Mouse (Mus musculus) limb, embryonic 13.5 days (tissue): Measurements from ENCODE around the gene Dppa5a. TPM values are rescaled to one million over a fixed set of nuclear protein-coding genes. Genes with fewer than 3 reads are reported as not detected.
"Not testable (repeated sequence)": the region's sequence is repeated elsewhere in the genome, so short reads cannot be mapped to it uniquely, and the experiment has no call there.

ENCODE experiments used
- ATAC-seq: fragments of 200-750 bp; cut with Nextera tagmentation; 2 replicates; pipeline ENCODE4 v1.8.0; 2017; ENCODE audit warnings: low read depth, moderate number of reproducible peaks, moderate TSS enrichment; ENCODE audit not compliant: low FRiP score
- H3K27ac ChIP-seq: fragments of 300-500 bp; sonication (generic); 2 replicates; pipeline ENCODE4 v1.5.1; 2015; ENCODE audit warnings: inconsistent platforms, mild to moderate bottlenecking, moderate library complexity
- H3K27me3 ChIP-seq: fragments of 300-500 bp; sonication (generic); 2 replicates; pipeline ENCODE4 v1.6.1; 2015; ENCODE audit warnings: mild to moderate bottlenecking, inconsistent platforms
- H3K36me3 ChIP-seq: fragments of 300-500 bp; sonication (generic); 2 replicates; pipeline ENCODE4 v1.6.1; 2015; ENCODE audit warnings: inconsistent platforms, mild to moderate bottlenecking, moderate library complexity
- H3K4me1 ChIP-seq: fragments of 300-500 bp; sonication (generic); 2 replicates; pipeline ENCODE4 v1.6.1; 2015; ENCODE audit warnings: inconsistent platforms
- H3K4me2 ChIP-seq: fragments of 300-500 bp; sonication (generic); replicated peaks from 2 replicates; pipeline ENCODE4 v1.6.1; 2015; ENCODE audit warnings: inconsistent platforms, mild to moderate bottlenecking, moderate library complexity
- H3K4me3 ChIP-seq: fragments of 300-500 bp; sonication (generic); 2 replicates; pipeline ENCODE4 v1.5.1; 2015; ENCODE audit warnings: moderate library complexity, mild to moderate bottlenecking, inconsistent platforms
- H3K9ac ChIP-seq: fragments of 300-500 bp; sonication (generic); 2 replicates; pipeline ENCODE4 v1.6.1; 2015; ENCODE audit warnings: mild to moderate bottlenecking, inconsistent platforms
- H3K9me3 ChIP-seq: fragments of 300-500 bp; sonication (generic); 2 replicates; pipeline ENCODE4 v1.6.1; 2016; ENCODE audit warnings: inconsistent platforms
- whole genome bisulfite sequencing: fragments of 180-500 bp; shearing (Covaris S2); methylation state at CpG from one replicate; pipeline ENCODE4 v1.1.7; 2015; 5-methylcytosine and 5-hydroxymethylcytosine counted together
- polyA plus RNA-seq: library from polyadenylated mRNA; unstranded; fragments of >200 nt; fragmentation: Nextera tagmentation; extraction: Ambion mirVana; gene quantifications from 2 replicates; pipeline ENCODE4 v1.2.1, GENCODE M21; 2015

Gene Dppa5a
- polyA plus RNA-seq, 1 experiment from 2014 or later: 0.50 TPM

DNA sequence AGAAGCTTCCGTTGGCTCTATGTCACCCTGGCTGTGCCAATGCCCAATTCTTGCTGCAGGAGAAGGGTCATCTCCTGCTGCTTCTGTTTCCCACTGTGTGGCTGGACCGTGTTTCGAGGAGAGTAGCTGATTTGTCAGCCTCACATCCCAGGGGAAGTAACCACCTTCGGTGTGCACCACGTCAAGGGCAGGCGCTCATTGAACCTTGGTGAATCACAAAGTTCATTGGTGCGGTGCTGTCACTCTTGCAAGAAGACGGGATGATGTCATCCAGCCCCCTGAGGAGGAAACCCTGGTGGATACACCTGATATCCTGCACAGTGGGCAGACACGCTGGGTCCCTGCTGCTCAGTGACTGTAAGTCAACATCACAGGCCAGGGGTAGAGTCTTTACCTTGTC is 24.9 kb downstream of the Dppa5a start:
- not testable (repeated sequence) for ATAC-seq, H3K9me3 ChIP-seq, H3K27ac ChIP-seq, H3K9ac ChIP-seq, H3K4me2 ChIP-seq, H3K4me1 ChIP-seq, H3K4me3 ChIP-seq, H3K27me3 ChIP-seq, H3K36me3 ChIP-seq
- WGBS: 83% methylated on average over 9 of the region's 9 CpGs

DNA sequence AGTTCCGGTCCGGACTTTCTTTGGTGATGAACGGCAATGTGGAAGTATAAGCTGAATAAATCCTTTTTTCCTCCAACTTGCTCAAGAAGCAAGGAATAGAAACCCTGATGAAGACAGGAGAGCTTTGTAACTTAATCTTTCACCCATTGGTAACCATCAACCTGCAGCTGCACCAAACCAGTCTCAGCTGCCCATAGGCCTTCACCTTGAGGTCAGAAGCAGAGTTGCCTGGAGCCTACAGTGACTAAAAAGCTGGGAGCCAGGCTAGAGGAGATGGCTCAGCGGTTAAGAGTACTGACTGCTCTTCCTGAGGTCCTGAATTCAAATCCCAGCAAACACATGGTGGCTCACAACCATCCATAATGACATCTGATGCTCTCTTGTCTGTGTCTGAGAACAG is 25.5 kb downstream of the Dppa5a start:
- not testable (repeated sequence) for H3K9me3 ChIP-seq, H3K36me3 ChIP-seq, H3K27me3 ChIP-seq, H3K4me1 ChIP-seq, H3K27ac ChIP-seq, H3K4me2 ChIP-seq, H3K9ac ChIP-seq, H3K4me3 ChIP-seq, ATAC-seq
- 83% methylated on average over 4 of the region's 4 CpGs for WGBS

GRCm38 (mm10) chr9:78340324-78340723 is 27.7 kb downstream of the Dppa5a start:
- H3K9ac ChIP-seq, H3K27ac ChIP-seq, H3K4me3 ChIP-seq, H3K9me3 ChIP-seq, H3K36me3 ChIP-seq, H3K4me1 ChIP-seq, ATAC-seq, H3K4me2 ChIP-seq, H3K27me3 ChIP-seq: not testable (repeated sequence)
- 18% methylated on average over 8 of the region's 8 CpGs for WGBS

DNA sequence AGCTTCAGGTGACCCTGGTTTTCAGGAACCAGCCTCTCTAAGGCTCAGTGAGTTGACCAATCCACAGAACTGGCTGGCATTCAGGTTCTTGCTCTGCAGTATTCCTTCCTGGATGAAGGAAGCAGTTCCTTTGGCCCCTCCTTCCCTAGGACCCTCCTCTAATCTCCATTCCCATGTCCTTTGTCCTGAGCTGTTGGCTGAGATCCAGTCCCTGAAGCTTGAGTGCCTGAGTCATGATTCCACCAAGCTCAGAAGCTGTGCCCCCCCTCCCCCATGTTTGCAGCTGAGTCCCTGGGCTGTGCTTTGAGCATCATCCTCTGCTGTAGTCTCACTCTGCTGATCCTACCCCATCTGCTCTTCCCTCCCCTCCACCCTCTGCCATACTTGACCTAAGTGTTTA is 30.9 kb downstream of the Dppa5a start:
- not testable (repeated sequence) for H3K4me1 ChIP-seq, H3K9me3 ChIP-seq, H3K4me2 ChIP-seq, H3K36me3 ChIP-seq, H3K4me3 ChIP-seq, H3K9ac ChIP-seq, ATAC-seq, H3K27me3 ChIP-seq, H3K27ac ChIP-seq

DNA sequence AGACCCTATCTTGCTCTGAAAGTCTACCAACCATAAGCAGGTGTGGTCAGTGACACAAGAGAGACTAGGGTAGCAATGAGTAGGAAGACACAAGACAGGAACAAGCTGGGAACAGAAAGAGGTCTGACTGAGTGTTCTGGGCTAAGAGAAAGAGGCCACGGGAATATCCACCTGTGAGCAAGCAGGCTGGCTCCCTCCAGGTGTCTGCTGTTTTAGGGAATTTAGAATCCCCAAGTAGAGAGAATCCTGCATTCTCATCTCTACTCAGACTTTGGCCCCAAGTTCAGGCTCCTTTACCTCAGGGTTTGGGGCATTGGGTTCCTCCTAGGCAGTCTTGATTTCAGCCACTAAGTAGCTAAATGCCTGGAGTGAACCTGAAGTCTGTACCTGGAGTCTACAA is 40.7 kb downstream of the Dppa5a start, which contains the start of gene Omt2b:
Omt2b (plus strand) TSS at position 301 of the 400 bp plus-strand sequence.
- not testable (repeated sequence) for H3K27me3 ChIP-seq, ATAC-seq, H3K9ac ChIP-seq, H3K4me2 ChIP-seq, H3K4me3 ChIP-seq, H3K36me3 ChIP-seq, H3K9me3 ChIP-seq, H3K4me1 ChIP-seq, H3K27ac ChIP-seq
- 73% methylated on average over 1 of the region's 1 CpGs for WGBS

- Histone ChIP-seq H3K27ac (no peak overlapping the region), H3K9ac (no peak overlapping the region), H3K4me3 (no peak overlapping the region), H3K27me3 (no peaks in the 10 kb centered on the region), H3K4me2 (no peak overlapping the region), H3K9me3 (no peaks in the 10 kb centered on the region), H3K4me1 (no peaks in the 10 kb centered on the region), H3K36me3 (no peaks in the 10 kb centered on the region)
- ATAC-seq: no peak
- 36% methylated on average over 1 of the region's 1 CpGs for WGBS
These were observed 48.5 kb downstream of the Dppa5a start for GRCm38 (mm10) chr9:78319499-78319898.

Other genes with a start within 250 kb of the Dppa5a start
- 105 and 113 TPM in 2 replicates for gene Gsta4, start 185.4 kb downstream of the Dppa5a start, polyA plus RNA-seq
- not detected in 2 replicates for gene Gsta1, start 137.5 kb downstream of the Dppa5a start, polyA plus RNA-seq
- not detected in 2 replicates for gene Gm3776, start 111.0 kb downstream of the Dppa5a start, polyA plus RNA-seq
- gene Gm10639, start 78.3 kb downstream of the Dppa5a start, polyA plus RNA-seq: not detected in 2 replicates
- not detected in 2 replicates for gene Omt2a, start 53.4 kb downstream of the Dppa5a start, polyA plus RNA-seq
- gene Omt2b, start 40.6 kb downstream of the Dppa5a start, polyA plus RNA-seq: not detected in 2 replicates
- gene Gsta2, start 12.4 kb downstream of the Dppa5a start, polyA plus RNA-seq: 0.46 and 0.55 TPM in 2 replicates
- 3.8 TPM in 2 replicates for gene Ooep, start 10.5 kb upstream of the Dppa5a start, polyA plus RNA-seq
- gene Ddx43, start 27.6 kb upstream of the Dppa5a start, polyA plus RNA-seq: 0.40 and 0.46 TPM in 2 replicates
- 2.5 and 2.6 TPM in 2 replicates for gene Cgas, start 75.1 kb upstream of the Dppa5a start, polyA plus RNA-seq
- gene Mto1, start 80.0 kb upstream of the Dppa5a start, polyA plus RNA-seq: 21.1 and 23.6 TPM in 2 replicates
- 0.27 and 0.28 TPM in 2 replicates for gene Gm17324, start 80.6 kb upstream of the Dppa5a start, polyA plus RNA-seq
- gene Eef1a1, start 121.0 kb upstream of the Dppa5a start, polyA plus RNA-seq: 5,052 and 5,054 TPM in 2 replicates
- 17.5 and 20.3 TPM in 2 replicates for gene Slc17a5, start 219.9 kb upstream of the Dppa5a start, polyA plus RNA-seq
- 6.0 and 6.8 TPM in 2 replicates for gene Cd109, start 247.4 kb upstream of the Dppa5a start, polyA plus RNA-seq